In genomic region chr1:130835161-130835936, GRCm38 (mm10) we compare ENCODE assay signal across 21 mouse cellular contexts. TPM values are rescaled to one million over a fixed set of nuclear protein-coding genes. Genes with fewer than 3 reads are reported as not detected.
DNase-seq lines count a peak whose midpoint lies in the region; ATAC-seq and TF ChIP-seq lines count a peak whose summit lies in the region.
"Had no signal": no experiment of that assay in that cellular context is flagged by ENCODE, and none has a peak within 500 bp of the region (broad histone marks: within the 10 kb centered on the region; RNA-seq: fewer than 3 reads in every experiment).

No protein-coding gene starts in this region.

- no peaks in the 10 kb centered on the region for H3K4me1 ChIP-seq in forebrain, postnatal 0 days (ENCODE audit: insufficient read depth)
- H3K4me1 ChIP-seq in forebrain, embryonic 10.5 days: no peaks in the 10 kb centered on the region
- H3K4me1 ChIP-seq in liver, embryonic 16.5 days (ENCODE audit: control insufficient read depth, low read depth, low read length): no peaks in the 10 kb centered on the region

- DNase-seq in forebrain, postnatal 0 days: peak; percentile 77
- no peak for DNase-seq in forebrain, embryonic 10.5 days (ENCODE audit: extremely low spot score, low spot score)
- no peak for DNase-seq in liver
- DNase-seq in cerebellum, postnatal 10 days: peak; percentile 77 to 82
- peak; percentile 65 for DNase-seq in telencephalon, adult 2 months (ENCODE audit: low read depth, low spot score)
- no peak for DNase-seq in thymus, postnatal 25 days
- DNase-seq in adrenal gland, adult (ENCODE audit: inconsistent age in 2 of 2, low spot score in 1 of 2): no peak
- DNase-seq: B cell, adult 2 months; embryo, embryonic 11 days; gastrocnemius, postnatal 14 days; liver, embryonic 13.5 days; lung, postnatal 36 days; midbrain, embryonic 14.5 days had no signal

- no peaks in the 10 kb centered on the region for H3K27me3 ChIP-seq in forebrain, postnatal 0 days (ENCODE audit: insufficient read depth, low read length)
- no peaks in the 10 kb centered on the region for H3K27me3 ChIP-seq in forebrain, embryonic 10.5 days (ENCODE audit: poor library complexity, severe bottlenecking)
- H3K27me3 ChIP-seq in liver, embryonic 16.5 days (ENCODE audit: control insufficient read depth, insufficient read depth, low read depth, low read length): no peaks in the 10 kb centered on the region
- H3K27me3 ChIP-seq: liver, embryonic 13.5 days had no signal

- H3K36me3 ChIP-seq in forebrain, postnatal 0 days (ENCODE audit: insufficient read depth): no peaks in the 10 kb centered on the region
- H3K36me3 ChIP-seq in forebrain, embryonic 10.5 days (replicated peaks): no peaks in the 10 kb centered on the region
- no peaks in the 10 kb centered on the region for H3K36me3 ChIP-seq in liver, embryonic 16.5 days (ENCODE audit: control insufficient read depth, insufficient read depth)
- H3K36me3 ChIP-seq: G1E; heart, embryonic 10.5 days; liver, embryonic 13.5 days had no signal

- H3K4me2 ChIP-seq in forebrain, postnatal 0 days (ENCODE audit: low read depth): no peak overlapping the region
- H3K4me2 ChIP-seq in liver, embryonic 16.5 days (ENCODE audit: low read depth, low read length): no peak overlapping the region
- H3K4me2 ChIP-seq: liver, embryonic 13.5 days had no signal

- 64% methylated on average over 6 of the region's 6 CpGs for WGBS in forebrain, postnatal 0 days
- 91% methylated on average over 6 of the region's 6 CpGs for WGBS in forebrain, embryonic 10.5 days
- WGBS in liver, embryonic 16.5 days (ENCODE audit: insufficient replicate concordance): 52% methylated on average over 6 of the region's 6 CpGs

- H3K27ac ChIP-seq in forebrain, postnatal 0 days (ENCODE audit: low read depth, low read length): no peak overlapping the region
- no peak overlapping the region for H3K27ac ChIP-seq in forebrain, embryonic 10.5 days
- H3K27ac ChIP-seq in liver, embryonic 16.5 days (ENCODE audit: low read length): no peak overlapping the region
- H3K27ac ChIP-seq: heart, embryonic 10.5 days; left cerebral cortex, adult 2 months; liver, embryonic 13.5 days had no signal

- TF ChIP-seq CTCF in forebrain, postnatal 0 days (IDR thresholded peaks at IDR 0.05; ENCODE audit: low read depth): no peak

- peak; percentile 77 for ATAC-seq in forebrain, postnatal 0 days
- ATAC-seq in liver, embryonic 16.5 days (ENCODE audit: low read depth): peak; percentile 67

- no peaks in the 10 kb centered on the region for H3K9me3 ChIP-seq in forebrain, postnatal 0 days (ENCODE audit: low read length)
- H3K9me3 ChIP-seq in forebrain, embryonic 10.5 days: no peaks in the 10 kb centered on the region
- no peaks in the 10 kb centered on the region for H3K9me3 ChIP-seq in liver, embryonic 16.5 days (replicated peaks; ENCODE audit: control insufficient read depth, low read length)
- H3K9me3 ChIP-seq: G1E; heart, embryonic 10.5 days; liver, embryonic 13.5 days had no signal

- H3K4me3 ChIP-seq in forebrain, postnatal 0 days (ENCODE audit: low read depth, low read length): no peak overlapping the region
- no peak overlapping the region for H3K4me3 ChIP-seq in forebrain, embryonic 10.5 days
- no peak overlapping the region for H3K4me3 ChIP-seq in liver, embryonic 16.5 days (ENCODE audit: low read depth, low read length)
- H3K4me3 ChIP-seq: erythroblast, embryonic 14.5 days; heart, embryonic 10.5 days; left cerebral cortex, adult 2 months; liver, embryonic 13.5 days had no signal

- no peak overlapping the region for H3K9ac ChIP-seq in forebrain, postnatal 0 days
- no peak overlapping the region for H3K9ac ChIP-seq in liver, embryonic 16.5 days (ENCODE audit: low read depth, low read length)
- H3K9ac ChIP-seq: liver, embryonic 13.5 days had no signal

RNA-seq across cellular contexts. Expression of gene Pigr, which starts 8.9 kb away (rescaled TPM):
- total RNA-seq in forebrain, postnatal 0 days (2014; rRNA removed): 0.08 TPM in 1 of 2 replicates, not detected in the other
- polyA plus RNA-seq in forebrain, postnatal 0 days (2015; fragmentation: Nextera tagmentation; extraction: Ambion mirVana): not detected in 2 replicates
- not detected in 2 replicates for polyA plus RNA-seq in forebrain, embryonic 10.5 days (2016; fragmentation: Nextera tagmentation; extraction: Ambion mirVana)
- 0.48 and 0.50 TPM in 2 replicates for polyA plus RNA-seq in liver, embryonic 16.5 days (2015; fragmentation: Nextera tagmentation; extraction: Ambion mirVana)
- total RNA-seq: gastrocnemius, postnatal 14 days; hematopoietic stem cell, adult 5-6 weeks had no signal
- polyA plus RNA-seq: G1E; heart, embryonic 10.5 days; midbrain, embryonic 14.5 days; neural tube, embryonic 11.5 days had no signal

RNA-seq across cellular contexts. Expression of gene Fcmr, which starts 30.1 kb away (rescaled TPM):
- not detected in 2 replicates for total RNA-seq in forebrain, postnatal 0 days (2014; rRNA removed)
- 1.1 and 1.8 TPM in 2 replicates for polyA plus RNA-seq in forebrain, postnatal 0 days (2015; fragmentation: Nextera tagmentation; extraction: Ambion mirVana)
- polyA plus RNA-seq in forebrain, embryonic 10.5 days (2016; fragmentation: Nextera tagmentation; extraction: Ambion mirVana): not detected in 2 replicates
- polyA plus RNA-seq in liver, embryonic 16.5 days (2015; fragmentation: Nextera tagmentation; extraction: Ambion mirVana): not detected in 2 replicates
- total RNA-seq: G1E; gastrocnemius, postnatal 14 days; hematopoietic stem cell, adult 5-6 weeks; left cerebral cortex, adult 2 months had no signal
- polyA plus RNA-seq: erythroblast, embryonic 14.5 days; G1E; liver, embryonic 13.5 days; midbrain, embryonic 14.5 days; neural tube, embryonic 11.5 days had no signal

RNA-seq across cellular contexts. Expression of gene Fcamr, which starts 34.6 kb away (rescaled TPM):
- total RNA-seq in forebrain, postnatal 0 days (2014; rRNA removed): 0.19 TPM in 1 of 2 replicates, not detected in the other
- polyA plus RNA-seq in forebrain, postnatal 0 days (2015; fragmentation: Nextera tagmentation; extraction: Ambion mirVana): not detected in 2 replicates
- not detected in 2 replicates for polyA plus RNA-seq in forebrain, embryonic 10.5 days (2016; fragmentation: Nextera tagmentation; extraction: Ambion mirVana)
- not detected in 2 replicates for polyA plus RNA-seq in liver, embryonic 16.5 days (2015; fragmentation: Nextera tagmentation; extraction: Ambion mirVana)
- total RNA-seq: G1E; gastrocnemius, postnatal 14 days; hematopoietic stem cell, adult 5-6 weeks; left cerebral cortex, adult 2 months had no signal
- polyA plus RNA-seq: erythroblast, embryonic 14.5 days; G1E; heart, embryonic 10.5 days; liver, embryonic 13.5 days; midbrain, embryonic 14.5 days; neural tube, embryonic 11.5 days had no signal

RNA-seq across cellular contexts. Expression of gene Il24, which starts 51.9 kb away (rescaled TPM):
- not detected in 2 replicates for total RNA-seq in forebrain, postnatal 0 days (2014; rRNA removed)
- polyA plus RNA-seq in forebrain, postnatal 0 days (2015; fragmentation: Nextera tagmentation; extraction: Ambion mirVana): 0.14 TPM in 1 of 2 replicates, not detected in the other
- polyA plus RNA-seq in forebrain, embryonic 10.5 days (2016; fragmentation: Nextera tagmentation; extraction: Ambion mirVana): not detected in 2 replicates
- polyA plus RNA-seq in liver, embryonic 16.5 days (2015; fragmentation: Nextera tagmentation; extraction: Ambion mirVana): not detected in 2 replicates
- total RNA-seq: G1E; gastrocnemius, postnatal 14 days; hematopoietic stem cell, adult 5-6 weeks; left cerebral cortex, adult 2 months had no signal
- polyA plus RNA-seq: erythroblast, embryonic 14.5 days; G1E; heart, embryonic 10.5 days; intestine, embryonic 14.5 days; liver, embryonic 13.5 days; midbrain, embryonic 14.5 days; neural tube, embryonic 11.5 days had no signal

Comparison
In these comparisons a context has a peak if more than half of its experiments do, and no peak if none do; other contexts are left out.
1. DNase-seq: peak in forebrain, postnatal 0 days (single experiment), cerebellum, postnatal 10 days (2 of 2) and telencephalon, adult 2 months (single experiment); none in forebrain, embryonic 10.5 days (single experiment), liver (single experiment), thymus, postnatal 25 days (single experiment) and adrenal gland, adult (0 of 2).